Mouse (Mus musculus) Patski (cell line): ENCODE results near the gene Klf7. TPM values are rescaled to one million over a fixed set of nuclear protein-coding genes. Genes with fewer than 3 reads are reported as not detected.

Experiments used
- ATAC-seq: fragments of 100-300 bp; one replicate; pipeline ENCODE4 v1.8.0; 2021
- CTCF ChIA-PET: fragments of 350-600 bp; sonication (Branson Sonifier 250); formaldehyde crosslinking; loops from one replicate; lab custom pipeline; 2022; ENCODE audit warnings: inconsistent platforms; lab: Charles Lee
- POLR2A ChIA-PET: fragments of 350-600 bp; sonication (Branson Sonifier 250); formaldehyde crosslinking; loops from one replicate; lab custom pipeline; 2022; ENCODE audit warnings: antibody characterized with exemption, inconsistent platforms; lab: Charles Lee
- DNase-seq: peaks from one replicate; pipeline ENCODE4 v3.0.0-alpha.2; 2011; ENCODE audit warnings: low read depth, low spot score
- H3K27me3 ChIP-seq: fragments of 371-371 bp; one replicate; pipeline ENCODE4 v1.5.1; 2021
- CTCF ChIP-seq: fragments of 100-300 bp; IDR thresholded peaks from one replicate; pipeline ENCODE4 v1.5.1; 2021
- in situ Hi-C: fragments of 300-500 bp; cut with MboI; formaldehyde crosslinking; loops from 3 replicates; pipeline ENCODE4 v1.11.1; 2018; ENCODE audit warnings: low pct_unique_long_range_greater_than_20kb, mixed read lengths
- polyA plus RNA-seq: library from polyadenylated mRNA; unstranded; gene quantifications from one replicate; pipeline ENCODE4 v1.2.3, GENCODE M21; 2021

Klf7 gene
- polyA plus RNA-seq, 1 experiment from 2014 or later = 11.8 TPM

GRCm38 (mm10) chr1:64088604-64089320 lies 33.3 kb downstream of the Klf7 start:
- TF ChIP-seq CTCF = no peak
- no peaks in the 10 kb centered on the region for H3K27me3 ChIP-seq
- in situ Hi-C loops = no loop called here
- no peak for ATAC-seq
- POLR2A ChIA-PET = interaction anchor here (0.7 to 1.2 kb wide), 5 partner anchors 9 to 33 kb away, joined by 3 to 7 read pairs (median 5); partner anchors contain the start of gene Klf7
- CTCF ChIA-PET = interaction anchor here (1.1 kb wide), 2 partner anchors 33 to 322 kb away, joined by 3 read pairs; no protein-coding TSS in a partner anchor
- no peak for DNase-seq

GRCm38 (mm10) chr1:64087657-64088603 lies 34.2 kb downstream of the Klf7 start:
- CTCF ChIA-PET = interaction anchor here (1.1 kb wide), 1 partner anchor 321 kb away, joined by 3 read pairs; no protein-coding TSS in a partner anchor
- POLR2A ChIA-PET = interaction anchor here (0.7 to 1.2 kb wide), 4 partner anchors 12 to 34 kb away, joined by 3 to 7 read pairs (median 4); partner anchors contain the start of gene Klf7
- in situ Hi-C loops = no loop called here
- no peaks in the 10 kb centered on the region for H3K27me3 ChIP-seq
- TF ChIP-seq CTCF = no peak
- DNase-seq = peak; percentile 94
- ATAC-seq = peak; percentile 94

DNA sequence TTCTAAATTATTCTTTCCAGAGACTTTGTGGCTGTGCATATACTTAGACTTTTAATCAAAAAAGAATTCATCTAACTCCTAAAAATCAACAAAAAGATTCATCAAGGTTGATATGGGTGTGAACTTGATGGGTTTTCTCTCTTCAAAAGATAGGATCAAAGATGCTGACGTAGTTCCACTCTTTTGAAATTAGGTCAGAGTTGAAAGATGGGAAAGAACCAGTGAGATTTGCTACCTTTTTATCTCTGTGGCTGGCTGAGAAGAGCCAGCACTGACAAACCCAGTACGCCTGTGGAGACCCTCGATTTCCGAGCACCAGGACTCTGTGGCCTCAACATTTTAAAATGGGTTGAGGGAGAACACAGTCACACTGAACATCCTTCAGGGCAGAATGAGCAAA lies 36.2 kb downstream of the Klf7 start:
- DNase-seq = no peak
- TF ChIP-seq CTCF = no peak
- CTCF ChIA-PET = interaction anchor here (1.7 kb wide), 1 partner anchor 10 kb away, joined by 4 read pairs; no protein-coding TSS in a partner anchor
- in situ Hi-C loops = no loop called here
- POLR2A ChIA-PET = no interaction called here
- H3K27me3 ChIP-seq = no peaks in the 10 kb centered on the region
- ATAC-seq = no peak

DNA sequence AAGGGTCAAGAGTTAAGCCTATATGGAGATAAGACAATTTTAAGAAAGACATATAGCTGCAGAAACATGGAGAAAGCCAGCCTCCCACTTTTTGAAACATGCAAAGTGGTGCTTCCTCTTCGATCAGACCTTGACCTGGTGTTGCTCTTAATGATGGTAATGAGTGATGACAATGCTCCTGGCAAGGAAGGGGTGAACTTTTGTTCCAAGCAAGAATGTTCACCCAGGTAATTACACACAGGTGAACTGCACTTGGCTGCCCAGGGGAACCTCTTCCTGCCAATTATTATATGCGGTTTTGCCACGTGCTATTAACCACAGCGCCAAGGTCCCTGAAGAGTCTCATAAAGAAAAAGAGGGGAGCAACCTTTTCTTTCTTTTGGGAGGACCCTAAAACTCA lies 36.7 kb downstream of the Klf7 start:
- ATAC-seq = no peak
- in situ Hi-C loops = no loop called here
- ChIA-PET CTCF (interaction anchor here (1.7 kb wide), 1 partner anchor 10 kb away, joined by 4 read pairs; no protein-coding TSS in a partner anchor), POLR2A (no interaction called here)
- no peak for TF ChIP-seq CTCF
- no peaks in the 10 kb centered on the region for H3K27me3 ChIP-seq
- DNase-seq = no peak

GRCm38 (mm10) chr1:64084706-64085105 lies 37.4 kb downstream of the Klf7 start:
- no peak for ATAC-seq
- no peak for TF ChIP-seq CTCF
- ChIA-PET POLR2A (no interaction called here), CTCF (no interaction called here)
- no peaks in the 10 kb centered on the region for H3K27me3 ChIP-seq
- in situ Hi-C loops = no loop called here
- DNase-seq = no peak

GRCm38 (mm10) chr1:64081791-64082190 lies 40.3 kb downstream of the Klf7 start:
- POLR2A ChIA-PET = no interaction called here
- no peak for TF ChIP-seq CTCF
- DNase-seq (no peak), ATAC-seq (no peak)
- no peaks in the 10 kb centered on the region for H3K27me3 ChIP-seq
- CTCF ChIA-PET = interaction anchor here (0.8 to 1.3 kb wide), 2 partner anchors 15 to 26 kb away, joined by 3 to 5 read pairs; no protein-coding TSS in a partner anchor
- in situ Hi-C loops = no loop called here

DNA sequence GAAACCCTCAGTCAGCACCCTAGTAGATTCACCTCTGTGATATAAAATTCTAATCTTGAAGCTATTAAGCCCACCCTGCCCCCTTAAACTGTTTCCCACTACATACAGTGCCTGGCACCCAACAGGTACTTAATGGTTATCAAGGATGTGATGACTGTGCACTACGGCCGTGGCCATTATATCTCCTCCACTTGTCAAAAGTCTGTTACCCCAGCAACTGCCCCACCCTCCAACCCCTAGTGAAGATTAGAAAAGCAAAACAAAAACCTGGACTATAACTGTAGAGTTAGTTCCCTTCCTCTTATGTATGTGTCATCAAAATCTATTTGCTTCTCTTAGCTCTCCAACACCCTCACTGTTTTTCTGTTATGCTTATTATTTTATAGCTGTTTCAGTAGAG lies 40.9 kb downstream of the Klf7 start:
- CTCF ChIA-PET = interaction anchor here (0.8 to 1.3 kb wide), 2 partner anchors 14 to 26 kb away, joined by 3 to 5 read pairs; no protein-coding TSS in a partner anchor

DNA sequence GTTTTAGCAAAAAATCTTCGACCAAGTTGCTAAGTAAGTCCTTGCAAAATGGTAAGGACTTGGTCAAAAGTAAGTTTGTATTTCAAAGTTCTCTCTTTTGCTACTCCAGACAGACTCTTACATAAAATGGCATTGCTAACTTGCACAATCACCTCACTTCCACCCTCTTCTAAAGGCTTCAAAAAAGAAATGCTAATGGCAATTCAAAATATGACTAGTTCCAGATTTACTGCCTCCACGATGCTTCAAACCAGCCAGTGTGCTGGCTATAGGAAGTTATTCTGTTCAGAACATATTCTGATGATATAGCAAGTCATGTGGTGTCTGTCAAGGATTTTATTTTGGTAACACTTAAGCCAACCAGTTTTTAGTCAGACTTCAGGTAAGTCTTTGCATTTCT lies 41.8 kb downstream of the Klf7 start:
- ATAC-seq (no peak), DNase-seq (no peak)
- H3K27me3 ChIP-seq = no peaks in the 10 kb centered on the region
- in situ Hi-C loops = no loop called here
- CTCF ChIA-PET = no interaction called here
- TF ChIP-seq CTCF = no peak
- POLR2A ChIA-PET = no interaction called here

More for the DNA sequence above, 40.9 kb downstream of the Klf7 start:
- ATAC-seq (no peak), DNase-seq (no peak)
- H3K27me3 ChIP-seq = no peaks in the 10 kb centered on the region
- in situ Hi-C loops = no loop called here
- TF ChIP-seq CTCF = no peak
- POLR2A ChIA-PET = no interaction called here

GRCm38 (mm10) chr1:64078747-64079211 lies 43.3 kb downstream of the Klf7 start:
- ATAC-seq = no peak
- CTCF ChIA-PET = no interaction called here
- H3K27me3 ChIP-seq = no peaks in the 10 kb centered on the region
- no peak for DNase-seq
- POLR2A ChIA-PET = no interaction called here
- in situ Hi-C loops = loop anchor here (5.0 kb wide), 1 partner anchor 39 kb away; no protein-coding TSS in a partner anchor
- no peak for TF ChIP-seq CTCF

- ChIA-PET CTCF (no interaction called here), POLR2A (no interaction called here)
- ATAC-seq = peak; percentile 57
- DNase-seq = peak; percentile 20
- no peaks in the 10 kb centered on the region for H3K27me3 ChIP-seq
- in situ Hi-C loops = loop anchor here (5.0 kb wide), 1 partner anchor 39 kb away; no protein-coding TSS in a partner anchor
- TF ChIP-seq CTCF = no peak
Measured at GRCm38 (mm10) chr1:64078011-64078746, 43.9 kb downstream of the Klf7 start.
